Mouse (Mus musculus) urinary bladder, adult 2 months (tissue): ENCODE data around the gene Panx1. TPM values are rescaled to one million over a fixed set of nuclear protein-coding genes. Genes with fewer than 3 reads are reported as not detected.

Experiments
- DNase-seq: peaks from one replicate; pipeline ENCODE4 v3.0.0; 2022; ENCODE audit warnings: low spot score
- polyA plus RNA-seq: library from polyadenylated mRNA; depleted of rRNA; stranded (reverse); fragments of >200 nt; gene quantifications from 2 replicates; pipeline ENCODE4 v1.2.3, GENCODE M21; 2012; rRNA removed

Gene Panx1
- polyA plus RNA-seq, 1 experiment, result 18.6 TPM

GRCm38 (mm10) chr9:14970805-14971525 is 74.3 kb downstream of the Panx1 start:
- DNase-seq, result no peak

DNA sequence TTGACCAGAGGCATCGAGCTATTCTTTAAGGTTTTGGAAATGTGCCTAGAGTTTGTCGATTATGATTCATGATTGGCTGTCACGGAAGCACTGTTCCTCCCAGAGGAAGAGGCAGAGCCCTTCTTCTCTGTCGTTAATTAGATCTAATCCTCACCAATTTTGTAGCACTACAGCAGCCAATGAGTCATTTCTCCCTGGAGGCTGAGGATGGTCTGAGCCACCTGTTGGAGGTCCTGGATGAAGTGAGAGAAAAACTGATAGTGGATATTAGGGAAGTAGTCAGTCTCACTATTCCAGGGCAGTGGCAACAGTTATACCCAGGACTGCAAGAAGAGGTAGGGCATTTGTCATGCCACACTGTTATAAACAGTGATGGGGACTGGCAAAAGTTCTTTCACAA is 75.1 kb downstream of the Panx1 start:
- DNase-seq, result no peak

DNA sequence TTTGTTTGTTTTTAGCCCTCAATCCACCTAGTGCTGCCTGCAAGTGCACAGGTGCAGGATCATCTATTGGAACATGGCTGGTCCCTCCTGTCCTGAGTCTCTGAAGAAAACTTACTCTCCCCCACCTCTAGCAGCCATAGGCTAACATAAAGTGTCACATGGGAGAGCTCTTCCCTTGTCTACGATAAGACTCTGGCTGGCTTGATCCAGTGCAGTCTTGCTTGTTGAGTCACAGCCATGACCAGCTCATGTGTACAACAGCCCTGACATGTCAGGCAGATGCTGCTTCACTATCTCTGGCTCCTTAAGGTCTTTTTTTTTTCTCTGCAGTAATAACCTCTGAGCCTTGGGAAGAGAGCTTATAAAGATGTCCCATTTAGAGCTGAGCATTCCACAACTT is 77.7 kb downstream of the Panx1 start:
- no peak for DNase-seq

GRCm38 (mm10) chr9:14966787-14967186 is 78.5 kb downstream of the Panx1 start:
- DNase-seq, result no peak

- no peak for DNase-seq
These were observed 79.9 kb downstream of the Panx1 start for GRCm38 (mm10) chr9:14965368-14965767.

- no peak for DNase-seq
These were observed 82.5 kb downstream of the Panx1 start for GRCm38 (mm10) chr9:14962769-14963168.

- no peak for DNase-seq
These were observed 90.6 kb downstream of the Panx1 start for GRCm38 (mm10) chr9:14954659-14955058.

Other genes starting within 250 kb of the Panx1 start
- 0.01 TPM in 1 of 2 replicates, not detected in the other for gene Gpr83, start 185.3 kb downstream of the Panx1 start, polyA plus RNA-seq
- 0.14 and 0.15 TPM in 2 replicates for gene Izumo1r, start 141.5 kb downstream of the Panx1 start, polyA plus RNA-seq
- 0.01 and 0.07 TPM in 2 replicates for gene Hephl1, start 66.6 kb upstream of the Panx1 start, polyA plus RNA-seq
- 3.5 and 4.9 TPM in 2 replicates for gene Vstm5, start 193.6 kb upstream of the Panx1 start, polyA plus RNA-seq
- gene Med17, start 234.5 kb upstream of the Panx1 start, polyA plus RNA-seq, result 35.6 and 42.1 TPM in 2 replicates